In the genomic region with DNA sequence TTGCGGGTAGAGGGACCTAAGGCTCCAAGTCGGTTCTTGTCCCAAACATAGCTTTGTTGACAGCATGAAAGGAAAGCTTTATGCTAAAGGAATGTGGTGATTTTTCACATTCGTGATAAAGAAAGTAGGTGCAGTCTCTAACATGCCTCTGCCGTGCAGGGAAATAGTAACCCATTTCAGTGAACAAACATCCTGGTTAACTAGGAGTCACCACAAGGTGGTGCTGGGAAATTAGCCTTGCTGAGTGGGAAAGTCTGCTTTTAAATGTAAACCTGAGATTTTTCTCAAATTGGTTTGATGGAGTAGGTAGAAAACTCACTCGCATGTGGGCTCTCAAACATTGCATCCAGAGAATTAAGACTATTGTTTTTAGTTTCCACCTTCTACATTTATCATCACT, we compare ENCODE assay signal across 11 mouse cellular contexts. TPM values are rescaled to one million over a fixed set of nuclear protein-coding genes. Genes with fewer than 3 reads are reported as not detected.
DNase-seq lines count a peak whose midpoint lies in the region; ATAC-seq and TF ChIP-seq lines count a peak whose summit lies in the region.
"Had no signal": no experiment of that assay in that cellular context is flagged by ENCODE, and none has a peak within 500 bp of the region (broad histone marks: within the 10 kb centered on the region; RNA-seq: fewer than 3 reads in every experiment).

No protein-coding gene starts in this region.

- intact Hi-C loops in left cerebral cortex, adult 2 months (cut with DNase I): loop anchor here (5.0 kb wide), 1 partner anchor 213 kb away; no protein-coding TSS in a partner anchor

- H3K36me3 ChIP-seq in forebrain, embryonic 14.5 days (ENCODE audit: control insufficient read depth, insufficient read depth, low read length): no peaks in the 10 kb centered on the region
- no peaks in the 10 kb centered on the region for H3K36me3 ChIP-seq in forebrain, embryonic 11.5 days (ENCODE audit: control insufficient read depth, insufficient read depth, low read length)
- no peaks in the 10 kb centered on the region for H3K36me3 ChIP-seq in intestine, embryonic 16.5 days (ENCODE audit: control insufficient read depth, insufficient read depth, low read length)

- no peaks in the 10 kb centered on the region for H3K4me1 ChIP-seq in forebrain, embryonic 14.5 days (ENCODE audit: control insufficient read depth, insufficient read depth, low read length)
- H3K4me1 ChIP-seq in forebrain, embryonic 11.5 days (replicated peaks; ENCODE audit: control insufficient read depth, insufficient read depth, low read length): no peaks in the 10 kb centered on the region
- peaks cover 7% of the 10 kb centered on the region; the same call in 1 of the 2 replicates for H3K4me1 ChIP-seq in intestine, embryonic 16.5 days (ENCODE audit: control insufficient read depth, insufficient read depth, low read length)

- no peak overlapping the region for H3K9ac ChIP-seq in forebrain, embryonic 14.5 days (ENCODE audit: low read length)
- H3K9ac ChIP-seq in forebrain, embryonic 11.5 days (ENCODE audit: low read length): no peak overlapping the region
- H3K9ac ChIP-seq in intestine, embryonic 16.5 days (ENCODE audit: low read depth, low read length): no peak overlapping the region

- no peak overlapping the region for H3K4me2 ChIP-seq in forebrain, embryonic 14.5 days (ENCODE audit: low read length)
- H3K4me2 ChIP-seq in forebrain, embryonic 11.5 days (ENCODE audit: low read depth, low read length, severe bottlenecking): no peak overlapping the region
- no peak overlapping the region for H3K4me2 ChIP-seq in intestine, embryonic 16.5 days (ENCODE audit: low read depth, low read length)

- no peak for ATAC-seq in forebrain, embryonic 14.5 days
- no peak for ATAC-seq in forebrain, embryonic 11.5 days (replicated peaks; ENCODE audit: low FRiP score)
- ATAC-seq in intestine, embryonic 16.5 days: no peak

- no peak overlapping the region for H3K4me3 ChIP-seq in forebrain, embryonic 14.5 days (ENCODE audit: low read depth, low read length)
- no peak overlapping the region for H3K4me3 ChIP-seq in forebrain, embryonic 11.5 days (ENCODE audit: low read depth, low read length)
- no peak overlapping the region for H3K4me3 ChIP-seq in left cerebral cortex, adult 2 months
- no peak overlapping the region for H3K4me3 ChIP-seq in intestine, embryonic 16.5 days (ENCODE audit: low read length)

- H3K27ac ChIP-seq in forebrain, embryonic 14.5 days (ENCODE audit: low read depth, low read length): no peak overlapping the region
- H3K27ac ChIP-seq in forebrain, embryonic 11.5 days (ENCODE audit: low read depth, low read length): no peak overlapping the region
- H3K27ac ChIP-seq in left cerebral cortex, adult 2 months: no peak overlapping the region
- no peak overlapping the region for H3K27ac ChIP-seq in intestine, embryonic 16.5 days (ENCODE audit: low read length)

- peak; percentile 64 for TF ChIP-seq CTCF in left cerebral cortex, adult 2 months (IDR thresholded peaks at IDR 0.05)

- no peaks in the 10 kb centered on the region for H3K27me3 ChIP-seq in forebrain, embryonic 14.5 days (replicated peaks; ENCODE audit: control insufficient read depth, insufficient read depth, low read length)
- no peaks in the 10 kb centered on the region for H3K27me3 ChIP-seq in forebrain, embryonic 11.5 days (ENCODE audit: control insufficient read depth, insufficient read depth, low read length)
- H3K27me3 ChIP-seq in intestine, embryonic 16.5 days (replicated peaks; ENCODE audit: control insufficient read depth, insufficient read depth, low read length): no peaks in the 10 kb centered on the region

- peak; percentile 58 for DNase-seq in forebrain, embryonic 14.5 days (ENCODE audit: low spot score)
- no peak for DNase-seq in forebrain, embryonic 11.5 days (ENCODE audit: low spot score)
- DNase-seq in left cerebral cortex, adult 11 months (ENCODE audit: low spot score): peak; percentile 7
- DNase-seq in left cerebral cortex, adult 8-10 months (ENCODE audit: low spot score in 2 of 2): no peak
- DNase-seq in ES-CJ7 (ENCODE audit: low read depth, low spot score): peak; percentile 6
- DNase-seq in left cerebral cortex, adult 2 months (ENCODE audit: extremely low spot score in 1 of 2, low spot score in 2 of 2): peak; percentile 20 to 45
- no peak for DNase-seq in gastrocnemius, adult 18-20 months (ENCODE audit: low spot score)
- DNase-seq: cerebellum, adult 9-10 months; lung, postnatal 36 days had no signal

- WGBS in forebrain, embryonic 14.5 days: 73% methylated on average over 5 of the region's 5 CpGs
- 83% methylated on average over 5 of the region's 5 CpGs for WGBS in forebrain, embryonic 11.5 days
- whole genome bisulfite sequencing in intestine, embryonic 16.5 days: 68% methylated on average over 5 of the region's 5 CpGs

- H3K9me3 ChIP-seq in forebrain, embryonic 14.5 days (replicated peaks; ENCODE audit: control insufficient read depth, low read length): no peaks in the 10 kb centered on the region
- no peaks in the 10 kb centered on the region for H3K9me3 ChIP-seq in forebrain, embryonic 11.5 days (ENCODE audit: control insufficient read depth, low read length)
- no peaks in the 10 kb centered on the region for H3K9me3 ChIP-seq in intestine, embryonic 16.5 days (ENCODE audit: control insufficient read depth, low read length)

RNA-seq across cellular contexts. Expression of gene F2rl2, which starts 43.0 kb away (rescaled TPM):
- 0.27 and 0.51 TPM in 2 replicates for polyA plus RNA-seq in forebrain, embryonic 14.5 days (2014; fragmentation: Nextera tagmentation; extraction: Ambion mirVana)
- polyA plus RNA-seq in forebrain, embryonic 11.5 days (2014; fragmentation: Nextera tagmentation; extraction: Ambion mirVana): 2.3 and 3.1 TPM in 2 replicates
- 1 to 10 TPM in 1 of 4 experiments, under 1 TPM in 3; 0.80 to 1.2 (median 0.96) TPM for total RNA-seq in left cerebral cortex, adult 8-10 months (2022)
- total RNA-seq in left cerebral cortex, adult 2 months (2021): 1 to 10 TPM; 1.2 to 1.3 TPM
- 0.21 and 0.38 TPM in 2 replicates for polyA plus RNA-seq in intestine, embryonic 16.5 days (2015; fragmentation: Nextera tagmentation; extraction: Ambion mirVana)
- not detected for total RNA-seq in gastrocnemius, adult 18-20 months (2021)
- total RNA-seq: gastrocnemius, adult 8-10 months had no signal

Comparison
In these comparisons a context has a peak if more than half of its experiments do, and no peak if none do; other contexts are left out.
1. DNase-seq: peak in forebrain, embryonic 14.5 days (single experiment), left cerebral cortex, adult 11 months (single experiment), ES-CJ7 (single experiment) and left cerebral cortex, adult 2 months (2 of 2); none in forebrain, embryonic 11.5 days (single experiment), left cerebral cortex, adult 8-10 months (0 of 2) and gastrocnemius, adult 18-20 months (single experiment).